Mouse (Mus musculus) kidney, postnatal 0 days (tissue): ENCODE measurements at regions not wholly inside any gene's neighbourhood (a gene's known extent, or its start where the extent isn't known, plus 50 kb on each side); places are given as distances from the start of the nearest gene placed in this dataset.

ENCODE experiments used
- ATAC-seq: fragments of 200-750 bp; cut with Nextera tagmentation; replicated peaks from 2 replicates; pipeline ENCODE4 v1.8.0; 2017; ENCODE audit warnings: low read depth, moderate number of reproducible peaks, moderate TSS enrichment, moderate library complexity; ENCODE audit not compliant: low FRiP score
- DNase-seq: peaks from one replicate; pipeline ENCODE4 v3.0.0-alpha.2; 2016; ENCODE audit warnings: low spot score
- H3K27ac ChIP-seq: fragments of 300-500 bp; sonication (generic); 2 replicates; pipeline ENCODE4 v1.5.1; 2014; ENCODE audit warnings: mild to moderate bottlenecking
- H3K27me3 ChIP-seq: fragments of 300-500 bp; sonication (generic); 2 replicates; pipeline ENCODE4 v1.6.1; 2014; ENCODE audit warnings: low read length, mixed read lengths; ENCODE audit not compliant: insufficient read depth
- H3K36me3 ChIP-seq: fragments of 300-500 bp; sonication (generic); 2 replicates; pipeline ENCODE4 v1.6.1; 2014; ENCODE audit warnings: low read length, mixed read lengths; ENCODE audit not compliant: insufficient read depth
- H3K4me1 ChIP-seq: fragments of 300-500 bp; sonication (generic); replicated peaks from 2 replicates; pipeline ENCODE4 v1.6.1; 2014; ENCODE audit warnings: antibody characterized with exemption, low read length, mixed read lengths; ENCODE audit not compliant: insufficient read depth
- H3K4me2 ChIP-seq: fragments of 300-500 bp; sonication (generic); 2 replicates; pipeline ENCODE4 v1.6.1; 2014; ENCODE audit warnings: mild to moderate bottlenecking, low read length, moderate library complexity, mixed read lengths
- H3K4me3 ChIP-seq: fragments of 300-500 bp; sonication (generic); replicated peaks from 2 replicates; pipeline ENCODE4 v1.5.1; 2014; ENCODE audit warnings: low read depth, low read length
- H3K9ac ChIP-seq: fragments of 300-500 bp; sonication (generic); 2 replicates; pipeline ENCODE4 v1.6.1; 2014; ENCODE audit warnings: low read depth, low read length
- H3K9me3 ChIP-seq: fragments of 300-500 bp; sonication (generic); replicated peaks from 2 replicates; pipeline ENCODE4 v1.6.1; 2016; ENCODE audit warnings: low read length, inconsistent platforms, mixed read lengths
- CTCF ChIP-seq: IDR thresholded peaks from 2 replicates; pipeline ENCODE4 v1.5.1; 2016; ENCODE audit warnings: antibody characterized with exemption, low read depth, mild to moderate bottlenecking, moderate library complexity
- WGBS: fragments of 180-500 bp; shearing (Covaris S2); extraction: QIAGEN DNeasy Blood & Tissue Kit; methylation state at CpG from one replicate; pipeline ENCODE4 v1.1.7; 2014; 5-methylcytosine and 5-hydroxymethylcytosine counted together

DNA sequence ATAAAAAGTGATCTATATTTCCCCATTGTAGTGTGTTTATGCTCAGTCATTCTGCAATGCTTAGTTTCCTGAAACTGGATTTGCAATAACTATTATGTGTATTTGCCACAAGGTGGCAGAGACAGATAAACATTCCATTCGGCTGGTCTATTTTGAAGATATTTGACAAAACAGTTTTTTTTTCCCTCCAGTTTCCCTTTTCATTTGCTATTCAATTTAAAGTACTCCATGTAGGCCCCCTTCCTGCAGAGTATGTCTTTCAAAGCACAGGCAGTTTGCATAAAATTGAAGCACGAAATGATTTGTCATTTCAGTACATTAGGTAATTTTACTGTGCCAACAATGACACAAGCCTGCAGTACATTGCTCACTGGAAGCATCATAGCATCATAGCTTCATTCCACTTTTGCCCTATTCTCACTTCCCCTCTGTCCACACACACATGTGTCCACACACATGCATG is 184.3 kb upstream of the Palmd start:
- peak; percentile 60 for DNase-seq
- WGBS: 59% methylated on average over 2 of the region's 2 CpGs

DNA sequence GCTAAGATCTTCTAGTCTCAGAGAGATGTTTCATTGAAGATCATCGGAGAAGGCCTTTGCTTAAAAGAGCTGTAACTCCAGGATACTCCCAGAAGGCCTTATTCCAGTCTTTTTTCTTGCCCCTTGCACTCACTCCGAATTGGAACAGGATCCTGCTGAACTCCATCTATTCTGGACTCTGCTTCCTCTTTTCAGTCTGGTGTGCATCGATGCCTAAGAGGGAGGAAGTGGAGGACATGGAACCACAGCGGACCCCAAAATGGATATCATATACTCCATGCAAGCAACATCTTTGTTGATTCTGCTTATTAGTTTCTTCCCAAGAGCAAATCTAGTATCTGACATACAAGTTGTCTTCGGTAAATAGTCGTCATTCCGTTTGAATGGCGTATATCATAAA is 183.6 kb upstream of the Palmd start:
- 84% methylated on average over 8 of the region's 8 CpGs for WGBS
- DNase-seq: no peak
- ATAC-seq: no peak

More for the DNA sequence above, 184.3 kb upstream of the Palmd start:
- H3K27ac ChIP-seq: no peak overlapping the region
- no peaks in the 10 kb centered on the region for H3K27me3 ChIP-seq
- no peaks in the 10 kb centered on the region for H3K4me1 ChIP-seq
- peak; percentile 64 for TF ChIP-seq CTCF
- no peak overlapping the region for H3K4me2 ChIP-seq
- H3K36me3 ChIP-seq: no peaks in the 10 kb centered on the region
- H3K9me3 ChIP-seq: no peaks in the 10 kb centered on the region
- ATAC-seq: no peak
- no peak overlapping the region for H3K4me3 ChIP-seq
- H3K9ac ChIP-seq: no peak overlapping the region

DNA sequence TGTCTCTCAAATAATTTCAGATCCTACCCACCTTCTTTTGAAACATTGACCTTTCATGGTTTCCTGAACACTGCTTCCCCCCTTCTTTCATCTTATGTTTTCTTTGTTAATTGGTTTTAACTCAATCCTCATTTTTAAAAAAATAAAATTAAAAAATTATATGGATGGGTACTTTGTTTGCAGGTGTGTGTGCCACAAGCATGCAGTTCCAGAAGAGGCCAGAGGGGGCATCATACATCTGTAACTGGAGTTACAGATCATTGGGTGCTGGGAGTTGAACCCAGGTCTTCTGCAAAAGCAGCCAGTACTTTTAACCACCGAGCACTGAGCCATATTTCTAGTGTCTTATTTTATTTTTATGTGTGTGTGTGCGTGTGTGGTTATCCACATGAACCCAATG is 178.6 kb upstream of the Palmd start:
- Histone ChIP-seq H3K36me3 (no peaks in the 10 kb centered on the region), H3K9ac (no peak overlapping the region), H3K27ac (no peak overlapping the region), H3K9me3 (no peaks in the 10 kb centered on the region), H3K4me2 (no peak overlapping the region), H3K4me1 (no peaks in the 10 kb centered on the region), H3K4me3 (no peak overlapping the region), H3K27me3 (no peaks in the 10 kb centered on the region)
- ATAC-seq (no peak), DNase-seq (no peak)
- WGBS: 93% methylated on average over 2 of the region's 2 CpGs
- peak; percentile 9; the same call in 1 of the 2 replicates for TF ChIP-seq CTCF

More for the DNA sequence above, 183.6 kb upstream of the Palmd start:
- no peak overlapping the region for H3K4me2 ChIP-seq
- no peak overlapping the region for H3K4me3 ChIP-seq
- H3K9me3 ChIP-seq: no peaks in the 10 kb centered on the region
- no peaks in the 10 kb centered on the region for H3K4me1 ChIP-seq
- H3K36me3 ChIP-seq: no peaks in the 10 kb centered on the region
- H3K27ac ChIP-seq: no peak overlapping the region
- H3K27me3 ChIP-seq: no peaks in the 10 kb centered on the region
- TF ChIP-seq CTCF: no peak
- no peak overlapping the region for H3K9ac ChIP-seq

DNA sequence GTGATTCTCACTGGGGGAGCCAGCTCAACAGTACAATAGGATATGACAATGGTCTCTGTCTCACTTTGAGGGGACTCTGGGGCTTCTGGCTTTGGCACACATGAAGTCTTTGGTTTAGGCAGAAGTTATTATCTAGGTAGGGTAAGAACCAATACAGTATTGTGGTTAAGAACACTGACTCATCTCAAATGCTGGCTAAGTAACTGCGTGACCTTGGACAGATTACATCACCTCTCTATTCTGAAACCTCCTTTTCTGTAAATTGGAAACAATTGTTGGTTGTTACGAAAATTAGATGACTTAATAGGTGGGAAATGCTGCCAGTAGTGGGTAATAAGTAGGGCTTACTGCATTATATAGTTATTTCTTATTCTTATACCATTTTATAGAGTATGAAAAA is 171.0 kb upstream of the Palmd start:
- Histone ChIP-seq H3K4me2 (no peak overlapping the region), H3K9ac (no peak overlapping the region), H3K36me3 (no peaks in the 10 kb centered on the region), H3K27ac (no peak overlapping the region), H3K27me3 (no peaks in the 10 kb centered on the region), H3K4me1 (no peaks in the 10 kb centered on the region), H3K9me3 (no peaks in the 10 kb centered on the region), H3K4me3 (no peak overlapping the region)
- ATAC-seq: no peak
- no peak for TF ChIP-seq CTCF
- 78% methylated on average over 2 of the region's 2 CpGs for WGBS
- no peak for DNase-seq

- Histone ChIP-seq H3K4me1 (no peaks in the 10 kb centered on the region), H3K36me3 (no peaks in the 10 kb centered on the region), H3K9ac (no peak overlapping the region), H3K27me3 (no peaks in the 10 kb centered on the region), H3K4me3 (no peak overlapping the region), H3K9me3 (no peaks in the 10 kb centered on the region), H3K27ac (no peak overlapping the region), H3K4me2 (no peak overlapping the region)
- no peak for TF ChIP-seq CTCF
- DNase-seq (no peak), ATAC-seq (no peak)
- WGBS: 79% methylated on average over 7 of the region's 7 CpGs
Observed at GRCm38 (mm10) chr3:117138720-117139119, 169.9 kb upstream of the Palmd start.

DNA sequence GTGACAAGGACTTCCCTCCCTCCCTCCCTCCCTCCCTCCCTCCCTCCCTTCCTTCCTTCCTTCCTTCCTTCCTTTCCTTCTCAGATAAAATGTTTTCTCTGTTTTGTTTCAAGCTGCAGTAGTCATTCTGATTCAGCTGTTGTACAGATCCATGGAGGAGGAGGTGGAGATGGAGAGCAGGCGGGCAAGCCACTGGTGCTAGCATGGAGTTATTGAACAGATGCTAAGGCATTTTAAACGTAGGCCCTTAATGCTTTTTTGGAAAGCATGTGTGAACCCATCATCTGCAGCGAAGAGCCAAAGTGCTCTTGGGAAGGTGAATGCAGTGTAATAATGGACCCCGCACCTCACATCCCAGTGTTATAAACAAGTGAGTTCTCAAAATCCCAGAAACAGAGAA is 164.1 kb upstream of the Palmd start:
- no peaks in the 10 kb centered on the region for H3K27me3 ChIP-seq
- no peak for DNase-seq
- no peak for ATAC-seq
- H3K36me3 ChIP-seq: no peaks in the 10 kb centered on the region
- H3K9ac ChIP-seq: no peak overlapping the region
- H3K9me3 ChIP-seq: no peaks in the 10 kb centered on the region
- H3K27ac ChIP-seq: no peak overlapping the region
- 81% methylated on average over 4 of the region's 4 CpGs for WGBS
- H3K4me1 ChIP-seq: no peaks in the 10 kb centered on the region
- H3K4me3 ChIP-seq: no peak overlapping the region
- TF ChIP-seq CTCF: no peak
- H3K4me2 ChIP-seq: no peak overlapping the region

- no peak overlapping the region for H3K27ac ChIP-seq
- H3K9me3 ChIP-seq: no peaks in the 10 kb centered on the region
- DNase-seq (no peak), ATAC-seq (no peak)
- no peak overlapping the region for H3K9ac ChIP-seq
- no peak overlapping the region for H3K4me2 ChIP-seq
- TF ChIP-seq CTCF: no peak
- H3K4me3 ChIP-seq: no peak overlapping the region
- H3K27me3 ChIP-seq: no peaks in the 10 kb centered on the region
- H3K4me1 ChIP-seq: no peaks in the 10 kb centered on the region
- WGBS: 96% methylated on average over 3 of the region's 3 CpGs
- no peaks in the 10 kb centered on the region for H3K36me3 ChIP-seq
Observed at GRCm38 (mm10) chr3:117122211-117122610, 153.4 kb upstream of the Palmd start.
